Mouse (Mus musculus) forebrain, embryonic 14.5 days (tissue): ENCODE results near the gene Cdh6. TPM values are rescaled to one million over a fixed set of nuclear protein-coding genes. Genes with fewer than 3 reads are reported as not detected.

Experiments
- ATAC-seq: fragments of 200-750 bp; cut with Nextera tagmentation; 2 replicates; pipeline ENCODE4 v1.8.0; 2017; ENCODE audit warnings: mild to moderate bottlenecking, moderate library complexity
- DNase-seq: peaks from one replicate; pipeline ENCODE4 v3.0.0-alpha.2; 2015; ENCODE audit warnings: low spot score
- H3K27ac ChIP-seq: fragments of 300-500 bp; sonication (generic); 2 replicates; pipeline ENCODE4 v1.5.1; 2014; ENCODE audit warnings: low read depth, mild to moderate bottlenecking, control low read depth, low read length, moderate library complexity
- H3K27me3 ChIP-seq: fragments of 300-500 bp; sonication (generic); replicated peaks from 2 replicates; pipeline ENCODE4 v1.6.1; 2014; ENCODE audit warnings: low read length, control low read depth, mixed read lengths; ENCODE audit not compliant: control insufficient read depth, insufficient read depth
- H3K36me3 ChIP-seq: fragments of 300-500 bp; sonication (generic); 2 replicates; pipeline ENCODE4 v1.6.1; 2014; ENCODE audit warnings: low read length, control low read depth; ENCODE audit not compliant: control insufficient read depth, insufficient read depth
- H3K4me1 ChIP-seq: fragments of 300-500 bp; sonication (generic); 2 replicates; pipeline ENCODE4 v1.6.1; 2014; ENCODE audit warnings: antibody characterized with exemption, low read length, control low read depth; ENCODE audit not compliant: control insufficient read depth, insufficient read depth
- H3K4me2 ChIP-seq: fragments of 300-500 bp; sonication (generic); 2 replicates; pipeline ENCODE4 v1.6.1; 2014; ENCODE audit warnings: mild to moderate bottlenecking, control low read depth, low read length
- H3K4me3 ChIP-seq: fragments of 300-500 bp; sonication (generic); 2 replicates; pipeline ENCODE4 v1.5.1; 2014; ENCODE audit warnings: low read depth, low read length, control low read depth
- H3K9ac ChIP-seq: fragments of 300-500 bp; sonication (generic); 2 replicates; pipeline ENCODE4 v1.6.1; 2014; ENCODE audit warnings: mild to moderate bottlenecking, low read length, control low read depth, moderate library complexity
- H3K9me3 ChIP-seq: fragments of 300-500 bp; sonication (generic); replicated peaks from 2 replicates; pipeline ENCODE4 v1.6.1; 2016; ENCODE audit warnings: low read length, control low read depth, mixed read lengths; ENCODE audit not compliant: control insufficient read depth
- WGBS: fragments of 180-500 bp; shearing (Covaris S2); extraction: QIAGEN DNeasy Blood & Tissue Kit; methylation state at CpG from one replicate; pipeline ENCODE4 v1.1.7; 2014; 5-methylcytosine and 5-hydroxymethylcytosine counted together
- polyA plus RNA-seq: library from polyadenylated mRNA; unstranded; fragments of >200 nt; fragmentation: Nextera tagmentation; extraction: Ambion mirVana; gene quantifications from 2 replicates; pipeline ENCODE4 v1.2.1, GENCODE M21; 2014

Gene Cdh6
- polyA plus RNA-seq, 1 experiment from 2014 or later: 4.5 TPM

- Histone ChIP-seq H3K9me3 (no peaks in the 10 kb centered on the region), H3K4me3 (no peak overlapping the region), H3K36me3 (no peaks in the 10 kb centered on the region), H3K27ac (no peak overlapping the region), H3K4me2 (no peak overlapping the region), H3K4me1 (peaks cover 3% of the 10 kb centered on the region; the same call in 1 of the 2 replicates), H3K27me3 (no peaks in the 10 kb centered on the region), H3K9ac (no peak overlapping the region)
- ATAC-seq (no peak), DNase-seq (peak; percentile 56)
- WGBS: 69% methylated on average over 1 of the region's 1 CpGs
These were observed 39.4 kb downstream of the Cdh6 start for GRCm38 (mm10) chr15:13134086-13134485.

- Histone ChIP-seq H3K36me3 (no peaks in the 10 kb centered on the region), H3K4me3 (no peak overlapping the region), H3K9ac (no peak overlapping the region), H3K4me1 (peaks cover 3% of the 10 kb centered on the region; the same call in 1 of the 2 replicates), H3K4me2 (no peak overlapping the region), H3K27me3 (no peaks in the 10 kb centered on the region), H3K27ac (no peak overlapping the region), H3K9me3 (no peaks in the 10 kb centered on the region)
- ATAC-seq: no peak
- DNase-seq: no peak
- 93% methylated on average over 8 of the region's 8 CpGs for WGBS
These were observed 40.1 kb downstream of the Cdh6 start for GRCm38 (mm10) chr15:13133370-13133769.

GRCm38 (mm10) chr15:13132493-13132892, 41.0 kb downstream of the Cdh6 start:
- Histone ChIP-seq H3K4me3 (no peak overlapping the region), H3K4me2 (no peak overlapping the region), H3K27me3 (no peaks in the 10 kb centered on the region), H3K9me3 (no peaks in the 10 kb centered on the region), H3K4me1 (peaks cover 3% of the 10 kb centered on the region; the same call in 1 of the 2 replicates), H3K36me3 (no peaks in the 10 kb centered on the region), H3K27ac (no peak overlapping the region), H3K9ac (no peak overlapping the region)
- no peak for DNase-seq
- 96% methylated on average over 3 of the region's 3 CpGs for WGBS
- ATAC-seq: no peak

- DNase-seq (no peak), ATAC-seq (peak; percentile 35; the same call in 1 of the 2 replicates)
- no peak overlapping the region for H3K4me3 ChIP-seq
- H3K36me3 ChIP-seq: no peaks in the 10 kb centered on the region
- no peaks in the 10 kb centered on the region for H3K27me3 ChIP-seq
- no peaks in the 10 kb centered on the region for H3K9me3 ChIP-seq
- no peak overlapping the region for H3K27ac ChIP-seq
- 41% methylated on average over 5 of the region's 5 CpGs for WGBS
- peaks cover 3% of the 10 kb centered on the region; the same call in 1 of the 2 replicates for H3K4me1 ChIP-seq
- no peak overlapping the region for H3K4me2 ChIP-seq
- H3K9ac ChIP-seq: no peak overlapping the region
These were observed 43.2 kb downstream of the Cdh6 start for GRCm38 (mm10) chr15:13130246-13130645.

GRCm38 (mm10) chr15:13100341-13100740, 73.1 kb downstream of the Cdh6 start:
- 25% methylated on average over 6 of the region's 6 CpGs for WGBS
- Histone ChIP-seq H3K9me3 (no peaks in the 10 kb centered on the region), H3K27ac (no peak overlapping the region), H3K4me3 (no peak overlapping the region), H3K4me1 (peaks cover 2% of the 10 kb centered on the region; the same call in 1 of the 2 replicates), H3K9ac (no peak overlapping the region), H3K4me2 (no peak overlapping the region), H3K36me3 (no peaks in the 10 kb centered on the region), H3K27me3 (no peaks in the 10 kb centered on the region)
- ATAC-seq (peak; percentile 81), DNase-seq (peak; percentile 46)

GRCm38 (mm10) chr15:13097861-13098260, 75.6 kb downstream of the Cdh6 start:
- no peak overlapping the region for H3K4me3 ChIP-seq
- 69% methylated on average over 6 of the region's 6 CpGs for WGBS
- H3K9me3 ChIP-seq: no peaks in the 10 kb centered on the region
- H3K36me3 ChIP-seq: no peaks in the 10 kb centered on the region
- H3K9ac ChIP-seq: no peak overlapping the region
- H3K27me3 ChIP-seq: no peaks in the 10 kb centered on the region
- ATAC-seq (no peak), DNase-seq (peak; percentile 69)
- peaks cover 8% of the 10 kb centered on the region for H3K4me1 ChIP-seq
- no peak overlapping the region for H3K27ac ChIP-seq
- no peak overlapping the region for H3K4me2 ChIP-seq

- no peaks in the 10 kb centered on the region for H3K9me3 ChIP-seq
- H3K4me2 ChIP-seq: no peak overlapping the region
- H3K27me3 ChIP-seq: no peaks in the 10 kb centered on the region
- H3K4me1 ChIP-seq: peaks cover 6% of the 10 kb centered on the region
- H3K9ac ChIP-seq: no peak overlapping the region
- ATAC-seq (no peak), DNase-seq (no peak)
- 60% methylated on average over 9 of the region's 9 CpGs for WGBS
- H3K27ac ChIP-seq: no peak overlapping the region
- H3K36me3 ChIP-seq: no peaks in the 10 kb centered on the region
- H3K4me3 ChIP-seq: no peak overlapping the region
These were observed 78.1 kb downstream of the Cdh6 start for GRCm38 (mm10) chr15:13095406-13095805.

GRCm38 (mm10) chr15:13094881-13095256, 78.6 kb downstream of the Cdh6 start:
- Histone ChIP-seq H3K9ac (no peak overlapping the region), H3K27me3 (no peaks in the 10 kb centered on the region), H3K4me3 (no peak overlapping the region), H3K9me3 (no peaks in the 10 kb centered on the region), H3K4me2 (no peak overlapping the region), H3K27ac (no peak overlapping the region), H3K36me3 (no peaks in the 10 kb centered on the region), H3K4me1 (peaks cover 6% of the 10 kb centered on the region)
- 53% methylated on average over 7 of the region's 7 CpGs for whole genome bisulfite sequencing
- no peak for DNase-seq
- ATAC-seq: no peak

- peak; percentile 43 for DNase-seq
- Histone ChIP-seq H3K4me1 (peaks cover 6% of the 10 kb centered on the region), H3K27me3 (no peaks in the 10 kb centered on the region), H3K36me3 (no peaks in the 10 kb centered on the region), H3K4me2 (no peak overlapping the region), H3K9me3 (no peaks in the 10 kb centered on the region), H3K4me3 (no peak overlapping the region), H3K9ac (no peak overlapping the region), H3K27ac (no peak overlapping the region)
- 63% methylated on average over 19 of the region's 19 CpGs for WGBS
- peak; percentile 59; the same call in 1 of the 2 replicates for ATAC-seq
These were observed 79.3 kb downstream of the Cdh6 start for GRCm38 (mm10) chr15:13093954-13094880.
